Mouse (Mus musculus): ENCODE results near the gene Slc22a20. TPM values are rescaled to one million over a fixed set of nuclear protein-coding genes. Genes with fewer than 3 reads are reported as not detected.
A peak's percentile ranks its signal among the peaks of the same experiment; 100 is the strongest.

The Slc22a20 gene
- polyA plus RNA-seq, 1 experiment from 2014 or later = not detected

DNA sequence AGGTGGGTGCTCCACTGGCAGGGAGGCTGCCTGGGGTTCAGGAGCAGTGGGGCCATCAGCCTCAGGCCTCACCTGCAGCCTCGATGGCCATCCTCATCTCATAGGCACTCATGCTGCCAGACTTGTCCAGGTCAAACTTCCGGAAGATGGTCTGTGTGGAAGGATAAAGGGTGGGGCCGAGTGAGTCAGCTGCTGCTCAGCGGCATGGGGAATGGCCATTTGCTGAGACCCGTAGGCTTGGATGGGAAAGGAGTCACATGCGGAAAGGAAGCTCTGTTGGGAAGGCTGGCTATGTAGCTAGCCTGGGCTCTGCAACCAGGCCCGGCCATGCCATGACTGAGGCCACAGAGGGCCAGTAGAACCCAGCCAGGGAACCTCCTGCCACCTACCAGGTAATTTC, 5.5 kb upstream of the Slc22a20 start:
- H3K27ac ChIP-seq = no peak overlapping the region
- H3K4me2 ChIP-seq (ENCODE audit: low read length) = no peak overlapping the region
- H3K4me1 ChIP-seq (replicated peaks; ENCODE audit: insufficient read depth, low read length) = peaks cover 12% of the 10 kb centered on the region; the same call in 1 of the 2 replicates
- DNase-seq (ENCODE audit: low spot score) (no peak), ATAC-seq (replicated peaks; ENCODE audit: low FRiP score, low read depth) (no peak)
- no peak overlapping the region for H3K9ac ChIP-seq (ENCODE audit: low read depth, low read length)
- no peak for TF ChIP-seq CTCF (IDR thresholded peaks at IDR 0.05; ENCODE audit: low read depth)
- H3K4me3 ChIP-seq (replicated peaks; ENCODE audit: low read depth, low read length) = no peak overlapping the region
- WGBS = 83% methylated on average over 7 of the region's 7 CpGs
- no peaks in the 10 kb centered on the region for H3K9me3 ChIP-seq (replicated peaks; ENCODE audit: low read length)
- H3K27me3 ChIP-seq (ENCODE audit: insufficient read depth, low read length) = no peaks in the 10 kb centered on the region
- 0 out of 2 replicates have a peak, but pooled peaks cover 2% of the 10 kb centered on the region for H3K36me3 ChIP-seq (ENCODE audit: insufficient read depth, low read length)

DNA sequence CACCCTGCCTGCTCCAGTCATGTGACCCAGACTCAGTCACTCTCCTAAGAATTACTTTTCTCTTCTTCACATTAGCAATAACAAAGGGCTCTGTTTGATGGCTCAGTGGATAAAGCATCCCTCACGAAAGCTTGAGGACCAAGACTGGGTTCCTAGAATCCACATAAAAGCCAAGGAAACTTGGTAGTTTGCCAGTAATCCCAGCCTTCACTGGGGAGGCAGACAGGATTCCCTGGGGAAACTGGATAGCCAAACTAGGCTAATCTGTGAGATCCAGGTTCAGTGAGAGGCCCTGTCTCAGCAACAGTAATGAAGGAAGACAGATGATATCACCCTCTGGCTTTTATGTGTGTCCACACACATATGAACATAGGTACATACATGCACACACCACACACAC, 5.0 kb upstream of the Slc22a20 start:
- TF ChIP-seq CTCF (IDR thresholded peaks at IDR 0.05; ENCODE audit: low read depth) = no peak
- Histone ChIP-seq H3K4me1 (replicated peaks; ENCODE audit: insufficient read depth, low read length) (peaks cover 12% of the 10 kb centered on the region; the same call in 1 of the 2 replicates), H3K36me3 (ENCODE audit: insufficient read depth, low read length) (no peaks in the 10 kb centered on the region), H3K27me3 (ENCODE audit: insufficient read depth, low read length) (no peaks in the 10 kb centered on the region), H3K9ac (ENCODE audit: low read depth, low read length) (no peak overlapping the region), H3K27ac (no peak overlapping the region), H3K4me2 (ENCODE audit: low read length) (no peak overlapping the region), H3K9me3 (replicated peaks; ENCODE audit: low read length) (no peaks in the 10 kb centered on the region), H3K4me3 (replicated peaks; ENCODE audit: low read depth, low read length) (no peak overlapping the region)
- no peak for DNase-seq (ENCODE audit: low spot score)
- WGBS = 57% methylated on average over 1 of the region's 1 CpGs
- ATAC-seq (replicated peaks; ENCODE audit: low FRiP score, low read depth) = no peak

DNA sequence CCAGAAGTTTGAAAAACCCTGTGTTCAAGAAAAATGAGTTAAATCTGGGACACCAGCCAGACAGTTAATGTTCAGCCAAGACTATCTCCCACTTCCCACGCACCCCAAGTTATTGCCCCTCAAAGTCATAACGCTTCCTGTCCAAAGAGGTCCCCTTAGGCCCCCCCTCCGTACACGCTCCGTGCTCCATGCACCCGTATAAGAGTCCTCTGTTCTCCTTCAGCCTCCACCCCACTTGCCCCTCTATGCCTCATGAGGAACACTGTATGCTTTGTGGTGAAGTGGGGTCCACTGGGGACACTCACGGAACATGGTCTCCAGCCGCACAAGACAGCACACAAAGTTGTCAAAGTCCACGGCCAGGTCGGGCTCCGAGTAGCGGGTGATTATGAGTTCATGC, 4.1 kb upstream of the Slc22a20 start:
- no peak overlapping the region for H3K27ac ChIP-seq
- H3K36me3 ChIP-seq (ENCODE audit: insufficient read depth, low read length) = no peaks in the 10 kb centered on the region
- no peaks in the 10 kb centered on the region for H3K9me3 ChIP-seq (replicated peaks; ENCODE audit: low read length)
- H3K4me3 ChIP-seq (replicated peaks; ENCODE audit: low read depth, low read length) = no peak overlapping the region
- no peak overlapping the region for H3K9ac ChIP-seq (ENCODE audit: low read depth, low read length)
- peaks cover 12% of the 10 kb centered on the region; the same call in 1 of the 2 replicates for H3K4me1 ChIP-seq (replicated peaks; ENCODE audit: insufficient read depth, low read length)
- no peak overlapping the region for H3K4me2 ChIP-seq (ENCODE audit: low read length)
- TF ChIP-seq CTCF (IDR thresholded peaks at IDR 0.05; ENCODE audit: low read depth) = no peak
- no peaks in the 10 kb centered on the region for H3K27me3 ChIP-seq (ENCODE audit: insufficient read depth, low read length)
- DNase-seq (ENCODE audit: low spot score) = no peak
- ATAC-seq (replicated peaks; ENCODE audit: low FRiP score, low read depth) = no peak
- 77% methylated on average over 12 of the region's 12 CpGs for WGBS

DNA sequence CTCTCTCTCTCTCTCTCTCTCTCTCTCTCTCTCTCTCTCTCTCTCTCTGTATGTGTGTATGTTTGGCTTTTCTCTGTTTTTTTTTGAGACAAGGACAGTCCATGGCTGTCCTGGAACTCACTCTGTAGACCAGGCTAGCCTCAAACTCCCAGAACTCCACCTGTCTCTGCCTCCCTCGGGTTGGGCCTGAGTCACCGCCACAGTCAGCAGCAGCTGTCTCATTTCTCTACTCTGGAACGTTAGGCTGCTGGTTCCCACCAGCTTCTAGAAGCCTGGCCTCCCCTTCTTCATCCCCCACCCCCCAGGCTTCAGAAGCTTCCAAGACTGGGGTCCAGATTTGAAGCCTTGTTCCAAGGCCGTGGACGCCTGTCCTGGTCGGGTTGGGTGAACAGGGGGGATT, 3.6 kb upstream of the Slc22a20 start:
- Histone ChIP-seq H3K4me3 (replicated peaks; ENCODE audit: low read depth, low read length) (no peak overlapping the region), H3K9me3 (replicated peaks; ENCODE audit: low read length) (no peaks in the 10 kb centered on the region), H3K27ac (no peak overlapping the region), H3K4me1 (replicated peaks; ENCODE audit: insufficient read depth, low read length) (peaks cover 12% of the 10 kb centered on the region; the same call in 1 of the 2 replicates), H3K4me2 (ENCODE audit: low read length) (no peak overlapping the region), H3K36me3 (ENCODE audit: insufficient read depth, low read length) (no peaks in the 10 kb centered on the region), H3K27me3 (ENCODE audit: insufficient read depth, low read length) (no peaks in the 10 kb centered on the region), H3K9ac (ENCODE audit: low read depth, low read length) (no peak overlapping the region)
- no peak for TF ChIP-seq CTCF (IDR thresholded peaks at IDR 0.05; ENCODE audit: low read depth)
- no peak for DNase-seq (ENCODE audit: low spot score)
- 51% methylated on average over 6 of the region's 6 CpGs for WGBS
- ATAC-seq (replicated peaks; ENCODE audit: low FRiP score, low read depth) = no peak

DNA sequence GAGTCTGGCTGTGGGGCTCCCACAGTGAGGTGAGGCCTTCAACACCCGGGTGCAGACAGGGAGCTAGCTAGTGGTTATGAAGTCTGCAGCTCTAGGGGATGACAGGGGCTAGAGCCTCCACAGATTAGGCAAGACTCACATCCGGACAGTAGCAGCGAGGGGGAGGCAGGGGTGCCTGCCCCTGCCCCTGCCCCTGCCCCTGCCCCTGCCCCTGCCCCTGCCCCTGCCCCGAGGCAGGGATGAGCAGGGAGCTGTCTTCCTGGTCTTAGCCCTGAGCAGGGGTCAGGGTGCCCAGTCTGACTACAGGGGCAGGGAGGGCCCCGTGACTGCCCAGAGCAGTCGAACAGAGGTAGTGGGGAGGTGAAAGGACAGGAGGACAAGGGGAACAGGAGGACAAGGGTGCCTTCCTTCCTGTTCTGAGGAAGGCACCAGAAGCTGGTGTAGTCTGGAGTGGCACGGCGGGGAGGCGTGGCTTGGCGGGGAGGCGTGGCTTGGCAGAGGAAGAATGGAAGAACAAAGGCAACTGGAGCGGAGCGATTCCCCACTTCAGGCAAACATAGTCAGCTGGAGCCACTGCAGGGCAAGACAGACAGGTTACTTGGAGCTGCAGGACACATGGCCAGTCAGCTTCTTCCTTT, 3.0 kb upstream of the Slc22a20 start:
- Histone ChIP-seq H3K4me2 (ENCODE audit: low read length) (0 out of 2 replicates have a peak overlapping the region, but pooled peaks have one; percentile 15), H3K27me3 (ENCODE audit: insufficient read depth, low read length) (no peaks in the 10 kb centered on the region), H3K36me3 (ENCODE audit: insufficient read depth, low read length) (no peaks in the 10 kb centered on the region), H3K9ac (ENCODE audit: low read depth, low read length) (0 out of 2 replicates have a peak overlapping the region, but pooled peaks have one; percentile 8), H3K4me3 (replicated peaks; ENCODE audit: low read depth, low read length) (no peak overlapping the region), H3K9me3 (replicated peaks; ENCODE audit: low read length) (no peaks in the 10 kb centered on the region), H3K4me1 (replicated peaks; ENCODE audit: insufficient read depth, low read length) (peaks cover 12% of the 10 kb centered on the region; the same call in 1 of the 2 replicates), H3K27ac (peak overlapping the region; percentile 47)
- WGBS = 5% methylated on average over 13 of the region's 13 CpGs
- no peak for TF ChIP-seq CTCF (IDR thresholded peaks at IDR 0.05; ENCODE audit: low read depth)
- ATAC-seq (replicated peaks; ENCODE audit: low FRiP score, low read depth) (peak; percentile 75), DNase-seq (ENCODE audit: low spot score) (peak; percentile 77)

DNA sequence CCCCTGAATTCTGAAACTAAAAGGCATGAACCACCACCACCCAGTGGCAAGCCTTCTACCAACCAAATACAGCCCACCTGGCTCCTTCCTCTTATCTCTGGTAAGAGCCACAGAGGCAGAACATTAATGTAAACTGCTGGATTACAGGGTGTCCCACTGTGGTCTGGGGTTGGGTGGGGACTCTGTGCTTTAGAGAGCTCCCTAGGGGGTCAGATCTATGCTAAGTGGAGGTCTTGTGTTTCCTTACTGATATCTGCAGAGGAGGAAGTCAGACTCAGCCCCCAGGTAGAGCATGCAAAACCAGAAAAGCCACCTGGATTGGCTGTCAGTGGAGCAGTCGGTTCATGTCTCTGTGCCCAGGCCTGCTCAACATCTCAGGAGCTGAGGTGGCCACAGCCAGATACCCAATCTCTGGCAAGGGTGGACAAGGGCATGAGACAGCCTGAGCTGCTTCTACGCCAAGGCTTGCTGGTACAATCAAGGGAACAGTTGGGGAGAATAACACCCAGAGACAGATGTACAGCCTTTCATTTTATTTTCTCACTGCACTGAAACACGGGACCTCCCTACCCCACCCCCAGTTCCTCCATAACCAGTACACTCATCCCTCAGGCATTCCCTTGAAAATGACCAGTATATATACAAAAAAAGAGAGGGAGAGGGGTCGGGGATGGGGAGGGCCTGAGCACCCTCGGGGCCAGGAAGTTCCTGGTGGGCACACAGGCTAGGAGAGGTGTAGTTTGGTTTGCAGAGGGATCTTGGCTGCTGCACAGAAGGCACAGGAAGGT, 2.3 kb upstream of the Slc22a20 start:
- peak overlapping the region; percentile 47 for H3K27ac ChIP-seq
- no peak overlapping the region for H3K4me3 ChIP-seq (replicated peaks; ENCODE audit: low read depth, low read length)
- WGBS = 61% methylated on average over 5 of the region's 5 CpGs
- 0 out of 2 replicates have a peak overlapping the region, but pooled peaks have one; percentile 31 for H3K9ac ChIP-seq (ENCODE audit: low read depth, low read length)
- no peaks in the 10 kb centered on the region for H3K9me3 ChIP-seq (replicated peaks; ENCODE audit: low read length)
- TF ChIP-seq CTCF (IDR thresholded peaks at IDR 0.05; ENCODE audit: low read depth) = no peak
- no peak for DNase-seq (ENCODE audit: low spot score)
- no peaks in the 10 kb centered on the region for H3K36me3 ChIP-seq (ENCODE audit: insufficient read depth, low read length)
- no peaks in the 10 kb centered on the region for H3K27me3 ChIP-seq (ENCODE audit: insufficient read depth, low read length)
- no peak overlapping the region for H3K4me2 ChIP-seq (ENCODE audit: low read length)
- no peak; the same call in 1 of the 2 replicates for ATAC-seq (replicated peaks; ENCODE audit: low FRiP score, low read depth)
- peaks cover 12% of the 10 kb centered on the region; the same call in 1 of the 2 replicates for H3K4me1 ChIP-seq (replicated peaks; ENCODE audit: insufficient read depth, low read length)
